13 mouse cellular contexts compared by ENCODE assay signal in the genomic region with DNA sequence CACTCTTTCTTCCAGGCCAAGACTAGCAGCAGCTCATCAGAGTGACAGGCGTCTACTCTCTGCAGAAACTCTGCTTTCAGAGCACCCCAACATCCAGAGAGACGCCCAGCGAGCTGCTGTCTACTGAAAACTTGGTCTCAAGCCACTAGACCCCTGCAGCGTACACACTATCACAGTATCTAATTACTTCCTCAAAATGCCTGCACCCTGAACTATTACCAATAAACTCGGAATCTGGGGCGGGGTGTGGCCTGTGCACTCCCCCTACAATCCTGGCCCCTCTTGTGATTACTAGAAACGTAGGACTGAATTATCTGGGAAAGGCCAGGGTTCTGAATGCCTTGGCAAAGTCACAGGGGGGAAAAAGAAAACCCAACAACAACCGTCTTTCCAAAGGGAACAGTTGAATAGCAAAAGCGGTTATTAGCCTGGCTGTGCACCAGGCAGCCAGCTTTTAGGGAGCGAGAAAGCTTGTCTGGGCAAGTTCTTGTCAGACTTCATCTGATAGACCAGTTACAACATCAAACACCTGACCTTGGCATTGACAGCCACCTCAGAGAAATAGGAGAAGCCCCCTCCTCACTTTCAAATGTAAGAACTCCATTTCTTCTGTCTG. TPM values are rescaled to one million over a fixed set of nuclear protein-coding genes. Genes with fewer than 3 reads are reported as not detected.
DNase-seq lines count a peak whose midpoint lies in the region; ATAC-seq and TF ChIP-seq lines count a peak whose summit lies in the region.
"Had no signal": no experiment of that assay in that cellular context is flagged by ENCODE, and none has a peak within 500 bp of the region (broad histone marks: within the 10 kb centered on the region; RNA-seq: fewer than 3 reads in every experiment).

No protein-coding gene starts in this region.

- H3K4me1 ChIP-seq in spleen, adult 2 months (ENCODE audit: control insufficient read depth, insufficient read depth, insufficient read length) = peaks cover 69% of the 10 kb centered on the region; the same call in 1 of the 2 replicates
- H3K4me1 ChIP-seq in embryonic facial prominence, embryonic 13.5 days = peaks cover 67% of the 10 kb centered on the region
- peaks cover 99% of the 10 kb centered on the region for H3K4me1 ChIP-seq in liver, embryonic 12.5 days

- H3K4me3 ChIP-seq in spleen, adult 2 months (ENCODE audit: extremely low read depth, insufficient read depth, insufficient read length) = no peak overlapping the region; the same call in 1 of the 2 replicates
- no peak overlapping the region for H3K4me3 ChIP-seq in embryonic facial prominence, embryonic 13.5 days
- no peak overlapping the region for H3K4me3 ChIP-seq in liver, embryonic 12.5 days
- H3K4me3 ChIP-seq: hindbrain, embryonic 12.5 days had no signal

- no peaks in the 10 kb centered on the region for H3K27me3 ChIP-seq in spleen, adult 2 months (ENCODE audit: control insufficient read depth, insufficient read depth, low read length)
- H3K27me3 ChIP-seq in embryonic facial prominence, embryonic 13.5 days = peaks cover 12% of the 10 kb centered on the region
- no peaks in the 10 kb centered on the region for H3K27me3 ChIP-seq in liver, embryonic 12.5 days (replicated peaks)

- H3K9me3 ChIP-seq in embryonic facial prominence, embryonic 13.5 days = no peaks in the 10 kb centered on the region
- H3K9me3 ChIP-seq in liver, embryonic 12.5 days (replicated peaks) = no peaks in the 10 kb centered on the region
- H3K9me3 ChIP-seq: hindbrain, embryonic 12.5 days had no signal

- 55% methylated on average over 10 of the region's 10 CpGs for WGBS in spleen, adult 2 months
- 51% methylated on average over 10 of the region's 10 CpGs for WGBS in embryonic facial prominence, embryonic 13.5 days
- WGBS in liver, embryonic 12.5 days (ENCODE audit: insufficient replicate concordance) = 46% methylated on average over 10 of the region's 10 CpGs

- H3K27ac ChIP-seq in spleen, adult 2 months (ENCODE audit: insufficient read depth, low read length) = peak overlapping the region; percentile 90
- H3K27ac ChIP-seq in embryonic facial prominence, embryonic 13.5 days = peak overlapping the region; percentile 66
- H3K27ac ChIP-seq in liver, embryonic 12.5 days = peak overlapping the region; percentile 28; the same call in 1 of the 2 replicates
- H3K27ac ChIP-seq: hindbrain, embryonic 12.5 days had no signal

- H3K36me3 ChIP-seq in spleen, adult 2 months (ENCODE audit: control insufficient read depth, insufficient read depth, low read length) = no peaks in the 10 kb centered on the region
- H3K36me3 ChIP-seq in embryonic facial prominence, embryonic 13.5 days = no peaks in the 10 kb centered on the region
- peaks cover 2% of the 10 kb centered on the region for H3K36me3 ChIP-seq in liver, embryonic 12.5 days
- H3K36me3 ChIP-seq: hindbrain, embryonic 12.5 days had no signal

- no peak for TF ChIP-seq POLR2A in spleen, adult 2 months (IDR thresholded peaks at IDR 0.05; ENCODE audit: low read depth, low read length)

- H3K4me2 ChIP-seq in embryonic facial prominence, embryonic 13.5 days = 0 out of 2 replicates have a peak overlapping the region, but pooled peaks have one; percentile 18
- peak overlapping the region; percentile 46 for H3K4me2 ChIP-seq in liver, embryonic 12.5 days
- H3K4me2 ChIP-seq: hindbrain, embryonic 12.5 days had no signal

- DNase-seq in spleen, adult 2 months (ENCODE audit: low read depth in 1 of 2, low spot score in 2 of 2) = no peak
- DNase-seq in spleen, postnatal 36 days (ENCODE audit: low spot score in 2 of 2) = no peak
- no peak for DNase-seq in adrenal gland, adult 18-20 months (ENCODE audit: low spot score in 2 of 2)
- no peak for DNase-seq in gastrocnemius, adult 8-10 months (ENCODE audit: low spot score in 2 of 2)
- DNase-seq in yolk sac, embryonic 10.5 days (ENCODE audit: low spot score) = no peak
- DNase-seq: adrenal gland, postnatal 14 days; cerebellum, postnatal 10 days; heart, adult 11 months; kidney, postnatal 10 days; lung, adult 18-20 months had no signal

- no peak for TF ChIP-seq CTCF in spleen, adult 2 months (IDR thresholded peaks at IDR 0.05; ENCODE audit: extremely low read depth, insufficient read depth, insufficient read length, insufficient replicate concordance)

- ATAC-seq in embryonic facial prominence, embryonic 13.5 days (ENCODE audit: insufficient number of reproducible peaks, insufficient read depth, low FRiP score, low TSS enrichment, low read depth) = no peak
- ATAC-seq in liver, embryonic 12.5 days = no peak

- H3K9ac ChIP-seq in embryonic facial prominence, embryonic 13.5 days = no peak overlapping the region
- no peak overlapping the region for H3K9ac ChIP-seq in liver, embryonic 12.5 days
- H3K9ac ChIP-seq: hindbrain, embryonic 12.5 days had no signal

RNA-seq across cellular contexts. Expression of gene Ccdc88c, which starts 14.2 kb away (rescaled TPM):
- polyA plus RNA-seq in spleen, adult 2 months (2012; rRNA removed) = 48.3 and 51.8 TPM in 2 replicates
- polyA plus RNA-seq in embryonic facial prominence, embryonic 13.5 days (2015; fragmentation: Nextera tagmentation; extraction: Ambion mirVana) = 4.5 and 5.5 TPM in 2 replicates
- 8.4 and 9.6 TPM in 2 replicates for polyA plus RNA-seq in liver, embryonic 12.5 days (2016; fragmentation: Nextera tagmentation; extraction: Ambion mirVana)
- total RNA-seq in adrenal gland, adult 18-20 months (2021) = 1 to 10 TPM; 1.1 to 2.1 TPM
- total RNA-seq in gastrocnemius, adult 8-10 months (2022) = 10 to 100 TPM; 32.5 to 47.7 (median 37.3) TPM

Comparison
In these comparisons a context has a peak if more than half of its experiments do, and no peak if none do; other contexts are left out.
1. H3K27ac ChIP-seq: peak in every context shown above with its lines; median percentile 90 in spleen, adult 2 months; 66 in embryonic facial prominence, embryonic 13.5 days; 28 in liver, embryonic 12.5 days.